Mouse (Mus musculus): ENCODE results near the gene Zdhhc9.

Gene Zdhhc9

DNA sequence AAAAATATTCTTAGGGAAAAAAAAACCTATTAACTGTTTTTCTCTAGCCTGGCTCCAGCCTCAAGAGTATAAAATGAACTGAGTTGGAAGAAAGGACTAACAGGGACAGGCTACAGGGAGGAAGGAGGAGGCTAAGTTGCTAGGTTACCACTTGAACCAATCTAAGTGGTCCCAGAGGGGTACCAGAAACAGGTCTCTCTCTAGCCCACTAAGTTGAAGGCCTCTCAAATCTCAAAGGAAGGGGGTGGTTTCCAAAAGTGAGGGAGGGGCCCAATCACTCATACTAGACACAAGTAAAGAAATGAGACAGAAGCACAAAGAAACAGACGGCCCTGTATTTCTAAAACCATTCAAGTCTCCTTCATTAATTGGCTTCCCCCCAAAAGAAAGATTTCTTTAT is 38.8 kb downstream of the Zdhhc9 start:
- DNase-seq, result no peak

- no peak for DNase-seq
Measured at GRCm38 (mm10) chrX:48158229-48158919, 50.3 kb downstream of the Zdhhc9 start.

DNA sequence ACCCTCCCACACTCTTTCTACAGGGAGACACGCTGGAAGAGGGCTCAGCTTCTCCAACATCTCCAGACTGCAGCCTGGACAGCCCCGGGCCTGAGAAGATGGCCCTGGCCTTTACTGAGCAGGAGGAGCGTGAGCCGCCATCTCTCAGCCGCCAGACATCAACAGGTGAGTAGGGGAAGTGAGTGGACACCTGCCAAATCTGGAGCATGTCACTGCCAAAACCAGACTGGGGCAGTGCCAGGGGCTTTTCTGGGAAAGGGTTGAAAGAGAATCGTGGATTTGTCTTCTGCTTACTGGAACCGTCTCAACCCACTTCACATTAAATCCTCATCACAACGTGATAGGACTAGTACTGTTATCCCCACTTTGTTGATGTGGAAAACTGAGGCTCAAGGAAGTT is 51.3 kb downstream of the Zdhhc9 start:
- no peak for DNase-seq

GRCm38 (mm10) chrX:48155489-48155888 is 53.2 kb downstream of the Zdhhc9 start:
- no peak for DNase-seq

DNA sequence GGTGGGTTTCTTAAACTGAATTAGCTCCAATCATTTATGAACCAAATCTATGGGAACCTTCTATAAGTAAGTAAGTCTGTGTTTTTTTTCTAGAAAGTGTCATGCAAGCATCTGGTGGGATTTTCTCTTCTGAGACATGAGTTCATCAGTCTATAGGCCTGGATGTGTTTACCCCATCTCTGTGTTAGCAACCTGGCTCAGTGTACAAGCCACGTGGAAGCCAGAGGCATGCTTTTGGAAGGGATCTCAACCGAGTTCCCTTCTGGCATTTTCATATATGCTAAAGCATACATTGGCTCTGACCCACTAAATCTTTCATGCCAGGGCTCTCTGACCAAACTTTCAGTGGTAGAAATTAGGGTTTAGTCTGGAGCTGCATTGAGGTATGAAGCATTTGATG is 54.7 kb downstream of the Zdhhc9 start:
- DNase-seq, result no peak

- no peak for DNase-seq
Measured at GRCm38 (mm10) chrX:48153414-48153813, 55.3 kb downstream of the Zdhhc9 start.

DNA sequence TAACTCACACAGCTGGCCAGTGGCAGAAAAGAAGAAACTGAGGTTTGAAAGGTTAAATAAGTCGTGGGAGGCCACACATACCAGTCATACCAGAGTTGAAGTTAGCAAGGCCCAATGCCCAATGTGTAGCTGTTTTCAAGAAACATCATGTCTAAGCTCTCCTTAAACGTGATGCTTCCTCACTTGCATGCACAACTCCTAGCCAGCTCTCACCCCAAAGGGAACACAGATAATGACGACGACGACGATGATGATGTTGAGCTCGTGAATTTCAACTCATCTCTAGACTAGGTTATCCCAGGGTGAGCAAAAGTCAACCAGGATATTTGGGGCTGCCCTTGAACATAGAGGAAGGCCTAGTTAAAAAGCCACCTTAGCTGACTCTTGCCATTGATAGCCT is 56.6 kb downstream of the Zdhhc9 start:
- DNase-seq, result no peak

DNA sequence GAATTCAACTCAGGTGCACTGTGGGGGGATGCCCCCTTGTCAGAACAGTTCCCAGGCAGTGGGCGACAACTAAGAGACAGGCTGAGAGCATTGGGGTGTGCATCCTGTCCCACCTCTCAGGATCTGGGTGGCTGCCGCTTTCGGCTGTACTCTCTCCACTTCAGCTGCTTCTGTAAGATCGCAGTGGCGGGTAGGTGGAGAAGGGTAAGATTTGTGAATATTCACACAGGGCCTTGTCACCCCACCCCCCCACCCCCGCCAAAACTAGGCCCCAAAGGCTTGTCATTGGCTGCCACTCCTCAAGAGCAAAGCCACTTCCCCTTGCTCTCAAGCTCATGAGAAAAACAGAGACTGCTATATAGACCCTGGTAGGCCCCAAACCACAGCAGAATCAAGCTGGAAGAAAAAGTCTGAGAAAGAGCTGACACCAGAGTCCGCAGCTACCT is 60.9 kb downstream of the Zdhhc9 start:
- DNase-seq, result no peak

- DNase-seq, result no peak
Measured at GRCm38 (mm10) chrX:48147226-48147625, 61.5 kb downstream of the Zdhhc9 start.

- DNase-seq, result no peak
Measured at GRCm38 (mm10) chrX:48146262-48146661, 62.4 kb downstream of the Zdhhc9 start, which contains the start of gene Sash3. Gene Sash3, plus strand, starts transcription at chrX:48146436.

DNA sequence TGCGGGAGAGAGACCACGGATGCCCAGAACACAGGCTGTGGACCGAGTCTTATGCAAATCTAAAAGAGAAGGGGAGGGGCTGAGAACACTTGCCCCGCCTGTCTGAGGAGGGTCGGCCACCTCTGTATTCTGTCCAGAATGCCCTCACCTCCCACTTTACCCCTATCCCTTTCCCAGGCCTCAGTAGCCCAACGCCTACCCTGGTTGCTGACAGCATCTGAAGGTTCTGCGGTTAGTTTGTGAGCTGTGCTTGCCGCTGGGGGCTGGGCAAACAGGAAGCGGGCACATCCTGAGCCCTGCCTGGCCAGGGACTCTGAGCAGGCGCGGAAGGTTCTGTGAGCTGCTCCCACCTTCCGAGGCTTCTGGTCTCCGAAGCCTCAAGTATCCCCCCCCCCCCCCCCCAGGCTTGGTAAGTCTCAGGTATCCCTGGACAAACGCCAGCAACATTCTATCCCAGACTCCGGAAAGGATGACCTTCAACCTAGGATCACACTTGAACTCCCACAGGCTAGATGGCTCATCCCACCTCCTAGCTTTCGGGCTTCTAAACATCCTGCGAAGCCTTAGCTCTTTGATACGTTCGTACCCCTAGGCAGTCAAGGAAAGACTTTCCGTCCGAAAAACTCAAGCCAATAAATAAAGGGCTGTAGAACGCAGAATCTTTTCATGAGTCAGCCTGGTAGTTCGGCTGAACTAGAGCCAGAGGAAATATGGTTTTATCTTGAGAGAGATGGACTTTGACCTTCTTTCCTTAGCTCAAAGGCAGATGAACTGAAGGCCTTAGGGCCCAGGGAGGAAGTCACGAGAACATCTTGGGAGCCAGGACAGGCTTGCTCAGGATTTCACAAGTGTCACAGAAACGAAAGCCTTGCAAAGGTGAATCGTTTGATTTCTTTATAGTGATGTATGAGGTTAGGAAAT is 65.0 kb downstream of the Zdhhc9 start:
- DNase-seq, result no peak

- DNase-seq, result no peak
Measured at GRCm38 (mm10) chrX:48141481-48141880, 67.2 kb downstream of the Zdhhc9 start.

DNA sequence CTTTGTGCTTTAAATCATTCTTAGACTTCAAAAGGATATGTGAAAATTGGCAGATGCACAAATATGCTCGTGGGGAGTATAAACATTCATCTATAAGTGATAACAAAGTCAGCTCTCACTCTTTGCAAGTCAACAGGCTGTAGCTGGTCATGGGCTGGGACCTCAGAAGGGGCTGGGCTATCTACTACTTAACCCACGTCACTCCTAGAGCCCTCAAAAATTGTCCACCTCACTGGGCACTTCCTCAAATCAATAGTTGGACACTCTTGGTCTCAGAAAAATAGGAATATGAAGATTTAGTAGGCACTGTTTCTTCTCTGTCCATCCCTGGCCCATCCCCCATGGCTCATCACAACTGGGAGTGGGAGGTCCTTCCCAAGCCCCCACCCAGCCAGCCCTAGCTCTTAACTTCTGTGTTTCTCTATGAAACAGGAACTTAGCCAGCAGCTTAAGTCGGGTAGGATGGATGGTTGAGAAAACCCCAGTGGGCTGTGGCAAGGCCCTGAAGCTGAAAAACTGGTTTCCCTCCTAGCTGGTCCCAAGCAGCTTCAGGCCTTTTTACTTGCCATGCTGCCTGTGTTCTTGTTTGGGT is 68.3 kb downstream of the Zdhhc9 start:
- no peak for DNase-seq

DNA sequence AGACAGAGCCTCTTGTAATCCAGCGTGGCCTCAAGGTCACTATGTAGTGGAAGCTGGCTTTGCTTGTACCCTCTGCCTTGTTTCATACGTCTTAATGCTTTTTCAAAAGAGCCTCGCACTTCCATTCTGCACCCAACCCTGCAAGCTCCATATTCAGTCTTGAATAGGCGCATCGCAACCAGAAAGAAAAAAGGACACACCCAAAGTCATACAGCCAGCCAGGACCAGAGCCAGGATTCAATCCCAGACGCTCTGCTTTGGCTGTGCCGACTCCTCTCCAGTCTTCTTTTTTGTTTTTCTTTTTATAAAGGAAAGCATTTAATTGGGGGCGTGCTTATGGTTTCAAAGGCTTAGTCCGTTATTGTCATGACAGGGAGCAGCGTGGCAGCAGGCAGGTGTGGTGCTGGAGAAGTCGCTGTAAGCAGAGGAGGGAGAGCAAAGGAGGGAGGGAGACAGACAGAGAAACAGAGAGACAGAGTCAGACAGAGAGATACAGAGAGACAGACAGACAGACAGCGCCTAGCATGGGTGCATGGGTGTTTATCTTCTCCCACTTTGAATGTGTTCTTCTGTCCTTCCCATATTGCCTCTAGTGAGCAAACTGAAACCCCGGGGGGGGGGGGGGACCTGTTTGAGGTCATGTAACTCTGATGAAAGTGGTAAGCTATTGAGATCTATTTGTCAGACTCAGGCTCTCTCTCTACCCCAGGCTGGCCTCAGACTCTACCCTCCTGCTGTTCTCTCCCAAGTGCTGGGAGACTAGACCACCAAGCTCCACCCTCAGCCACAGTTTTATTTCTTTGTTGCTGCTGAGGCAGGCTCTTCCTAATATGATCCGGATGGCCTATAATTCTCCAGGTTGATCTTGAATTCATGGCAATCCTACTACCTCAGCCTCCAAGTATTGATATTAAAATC is 69.1 kb downstream of the Zdhhc9 start:
- DNase-seq, result no peak

DNA sequence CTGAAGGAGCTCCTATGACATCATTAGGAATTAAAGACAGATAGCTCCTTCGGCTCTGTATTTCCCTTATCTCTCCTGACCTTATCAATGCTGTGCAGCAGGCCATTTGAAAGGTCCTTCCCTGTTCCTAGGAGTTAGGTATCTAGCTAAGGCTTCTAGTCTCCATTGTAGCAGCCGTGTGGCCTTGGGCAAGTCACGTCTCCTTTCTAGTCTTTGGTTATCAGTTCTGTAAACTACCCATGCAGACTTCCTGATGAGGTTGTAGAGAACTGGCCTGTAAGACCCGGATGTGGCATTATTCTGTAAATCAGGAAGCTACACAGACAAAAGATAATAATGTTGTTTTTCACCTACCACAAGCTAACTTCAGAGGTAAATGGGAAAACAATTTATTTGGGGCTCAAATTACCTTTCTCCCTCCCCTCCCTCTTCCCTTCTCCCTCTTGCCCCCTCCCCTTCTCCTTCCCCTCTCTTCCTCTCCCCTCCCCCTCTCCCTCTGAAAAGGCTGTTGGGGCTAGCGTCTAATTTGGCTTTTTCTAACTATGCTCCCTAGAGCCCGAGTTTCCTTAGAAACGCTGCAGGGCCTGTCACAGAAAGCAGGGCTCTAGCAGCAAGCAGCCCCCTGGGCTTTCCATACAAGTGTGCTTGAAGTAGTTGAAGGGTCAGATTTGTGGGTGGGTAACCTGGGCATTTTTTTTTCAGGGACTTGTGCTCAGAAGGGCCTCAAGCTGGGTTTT is 70.0 kb downstream of the Zdhhc9 start:
- DNase-seq, result no peak

DNA sequence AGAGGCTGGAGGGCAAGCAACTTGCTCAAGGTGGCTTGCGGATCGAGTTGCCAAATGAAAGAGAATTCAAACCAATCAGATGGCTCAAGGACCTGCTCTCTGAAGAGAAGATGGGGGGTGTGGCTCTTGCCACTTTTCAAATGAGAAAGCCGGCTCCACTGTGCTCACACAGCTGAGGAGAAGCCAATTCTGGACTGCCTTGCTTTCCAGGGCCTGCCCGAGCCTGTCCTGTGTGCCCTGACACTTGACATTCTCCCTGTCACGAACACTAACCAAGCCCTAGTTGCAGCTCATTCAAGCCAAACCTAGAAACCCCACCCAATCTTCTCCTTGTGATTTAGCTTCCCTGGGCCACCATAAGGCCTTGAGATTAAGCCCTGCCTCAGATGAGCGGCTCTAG is 70.7 kb downstream of the Zdhhc9 start:
- DNase-seq, result no peak

DNA sequence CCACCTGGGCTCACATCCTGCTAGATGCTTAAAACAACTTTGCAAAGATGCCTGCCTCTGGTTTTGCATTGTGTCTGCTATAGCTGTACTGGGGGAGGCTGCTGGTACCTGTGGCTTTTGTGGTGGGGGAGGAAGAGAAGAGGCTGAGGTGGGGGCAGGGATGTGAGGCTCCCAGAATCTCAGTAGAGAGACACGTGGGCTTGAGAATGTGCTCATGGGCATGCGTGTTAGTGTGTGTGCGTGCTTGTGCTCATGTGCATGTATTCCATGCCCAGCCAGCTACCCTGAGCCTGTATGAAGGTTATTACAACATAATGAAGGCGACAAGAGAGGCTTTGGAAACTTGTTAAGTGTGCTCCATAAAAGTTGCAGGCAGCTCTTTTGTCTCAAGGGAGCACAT is 71.7 kb downstream of the Zdhhc9 start:
- no peak for DNase-seq

DNA sequence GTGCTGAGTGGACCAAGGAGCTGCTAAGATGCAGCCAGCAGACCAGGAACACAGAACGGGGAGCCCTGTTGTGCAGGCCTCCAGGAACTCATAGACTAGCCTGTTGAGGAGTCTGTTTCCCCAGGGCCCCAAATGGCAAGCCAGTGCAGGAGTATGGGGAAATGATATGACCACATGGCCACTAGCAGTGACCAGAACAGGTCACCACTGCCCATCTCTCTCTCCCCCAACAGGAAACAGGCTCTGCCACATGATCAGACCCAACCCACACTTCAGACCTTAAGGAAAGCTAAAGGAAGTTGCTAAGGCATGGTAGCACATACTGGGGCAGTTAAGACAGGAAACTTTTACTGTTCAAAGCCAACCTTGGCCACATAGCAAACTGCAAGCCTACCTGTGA is 79.5 kb downstream of the Zdhhc9 start:
- no peak for DNase-seq

DNA sequence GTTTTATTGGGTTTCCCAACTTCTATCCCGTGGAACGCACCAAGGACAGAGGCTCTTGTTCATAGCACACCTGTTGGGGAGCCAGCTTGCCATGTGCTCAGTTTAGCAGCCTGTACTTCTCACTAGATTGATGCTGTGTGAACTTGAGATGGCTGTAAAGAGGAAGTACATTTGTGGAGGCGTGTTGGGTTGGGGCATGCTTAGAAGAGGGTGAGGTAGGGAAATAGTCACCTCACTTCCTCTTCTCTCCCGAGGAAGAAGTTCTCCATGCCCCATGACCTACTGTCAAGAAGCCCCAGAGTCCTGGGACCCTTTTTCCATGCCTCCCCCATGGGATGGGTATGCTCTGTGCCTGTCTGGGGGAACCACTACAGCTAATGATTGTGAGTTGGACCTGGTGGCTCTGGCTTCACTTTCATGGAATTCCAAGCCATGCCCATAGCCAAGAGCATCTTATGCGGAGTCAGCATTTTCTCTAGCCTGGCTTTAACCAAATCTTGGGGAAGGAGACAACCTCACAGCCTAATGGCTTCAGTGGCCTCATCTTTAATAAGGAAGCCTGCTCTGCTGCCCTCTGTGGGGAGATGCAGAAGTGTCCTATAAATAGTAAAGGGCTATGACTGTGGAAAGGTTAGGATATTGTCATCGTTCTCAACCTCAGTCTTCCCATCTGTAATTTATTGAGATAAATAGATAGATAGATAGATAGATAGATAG is 81.0 kb downstream of the Zdhhc9 start:
- DNase-seq, result no peak

- DNase-seq, result no peak
Measured at GRCm38 (mm10) chrX:48126903-48127476, 81.7 kb downstream of the Zdhhc9 start.

Measured in cerebellum, adult 18-20 months (tissue).